Mouse (Mus musculus): ENCODE results near the gene Fkbpl. TPM values are rescaled to one million over a fixed set of nuclear protein-coding genes. Genes with fewer than 3 reads are reported as not detected.

Gene Fkbpl
- total and polyA plus RNA-seq, 3 experiments = 6.4 to 7.0 TPM; not detected in 1

- H3K79me2 ChIP-seq (ENCODE audit: control insufficient read depth, insufficient read depth, low read length, poor library complexity) = peaks cover 15% of the 10 kb centered on the region
- H3K27me3 ChIP-seq (ENCODE audit: control insufficient read depth in 1 of 2, insufficient read depth in 2 of 2, low read length in 2 of 2) = no peaks in the 10 kb centered on the region
- H3K9me3 ChIP-seq (replicated peaks; ENCODE audit: insufficient read depth, low read length) = no peaks in the 10 kb centered on the region
- peaks cover 0 to 5% of the 10 kb centered on the region in 2 experiments; a peak in 2 of 4 replicates for H3K36me3 ChIP-seq (ENCODE audit: control insufficient read depth in 1 of 2, insufficient read depth in 2 of 2, low read length in 2 of 2)
- no peak for DNase-seq (ENCODE audit: low read depth, low spot score)
- no peak overlapping the region for H3K4me3 ChIP-seq (ENCODE audit: control insufficient read depth in 1 of 2, insufficient read depth in 1 of 2, low read depth in 2 of 2, low read length in 2 of 2)
- H3K4me1 ChIP-seq (ENCODE audit: control insufficient read depth in 1 of 2, insufficient read depth in 2 of 2, low read length in 2 of 2) = peaks cover 0 to 8% of the 10 kb centered on the region in 2 experiments; a peak in 2 of 4 replicates
- H3K9ac ChIP-seq (ENCODE audit: control insufficient read depth, low read depth, low read length, poor library complexity, severe bottlenecking) = no peak overlapping the region
- TF ChIP-seq SMC3 (IDR thresholded peaks at IDR 0.05; ENCODE audit: low read depth, low read length) (peak; percentile 37), SIN3A (IDR thresholded peaks at IDR 0.05; ENCODE audit: low read length) (no peak), ZMIZ1 (IDR thresholded peaks at IDR 0.05; ENCODE audit: low read depth, low read length) (no peak), MAX (IDR thresholded peaks at IDR 0.05; ENCODE audit: low read length) (no peak), ZNF384 (IDR thresholded peaks at IDR 0.05; ENCODE audit: low read depth, low read length) (no peak), MAFK (IDR thresholded peaks at IDR 0.05; ENCODE audit: borderline replicate concordance, low read depth, low read length) (no peak), GABPA (IDR thresholded peaks at IDR 0.05; ENCODE audit: low read depth, low read length) (no peak), NELFE (IDR thresholded peaks at IDR 0.05; ENCODE audit: low read depth, low read length) (no peak), UBTF (IDR thresholded peaks at IDR 0.05; ENCODE audit: borderline replicate concordance, insufficient read depth, low read depth, low read length) (no peak), MEF2A (IDR thresholded peaks at IDR 0.05; ENCODE audit: extremely low read depth, insufficient replicate concordance, low read depth, low read length, poor library complexity, severe bottlenecking) (no peak), RAD21 (IDR thresholded peaks at IDR 0.05; ENCODE audit: low read depth, low read length) (peak; percentile 23), ZC3H11A (IDR thresholded peaks at IDR 0.05; ENCODE audit: low read depth, low read length) (no peak), ETS1 (IDR thresholded peaks at IDR 0.05; ENCODE audit: low read depth, low read length) (no peak), GATA1 (IDR thresholded peaks at IDR 0.05; ENCODE audit: low read depth, low read length) (no peak), CTCF (IDR thresholded peaks at IDR 0.05 in 2 of 3, conservative IDR thresholded peaks at IDR 0.05 in 1 of 3; ENCODE audit: control insufficient read depth in 1 of 3, insufficient read depth in 1 of 3, low read depth in 2 of 3, low read length in 3 of 3, poor library complexity in 1 of 3, severe bottlenecking in 1 of 3) (peak; percentile 30 to 73 (median 51); a peak in 5 of 6 replicates)
- H3K27ac ChIP-seq (ENCODE audit: control insufficient read depth, low read depth, low read length) = no peak overlapping the region
Measured at GRCm38 (mm10) chr17:34651507-34652221, 7.1 kb downstream of the Fkbpl start.

GRCm38 (mm10) chr17:34652546-34652945 is 8.0 kb downstream of the Fkbpl start:
- Histone ChIP-seq H3K27ac (ENCODE audit: control insufficient read depth, low read depth, low read length) (no peak overlapping the region), H3K36me3 (ENCODE audit: control insufficient read depth in 1 of 2, insufficient read depth in 2 of 2, low read length in 2 of 2) (peaks cover 0 to 5% of the 10 kb centered on the region in 2 experiments; a peak in 2 of 4 replicates), H3K9ac (ENCODE audit: control insufficient read depth, low read depth, low read length, poor library complexity, severe bottlenecking) (no peak overlapping the region), H3K79me2 (ENCODE audit: control insufficient read depth, insufficient read depth, low read length, poor library complexity) (peaks cover 10% of the 10 kb centered on the region), H3K4me1 (ENCODE audit: control insufficient read depth in 1 of 2, insufficient read depth in 2 of 2, low read length in 2 of 2) (peaks cover 0 to 8% of the 10 kb centered on the region in 2 experiments; a peak in 2 of 4 replicates), H3K4me3 (ENCODE audit: control insufficient read depth in 1 of 2, insufficient read depth in 1 of 2, low read depth in 2 of 2, low read length in 2 of 2) (no peak overlapping the region), H3K9me3 (replicated peaks; ENCODE audit: insufficient read depth, low read length) (no peaks in the 10 kb centered on the region), H3K27me3 (ENCODE audit: control insufficient read depth in 1 of 2, insufficient read depth in 2 of 2, low read length in 2 of 2) (no peaks in the 10 kb centered on the region)
- TF ChIP-seq EP300 (IDR thresholded peaks at IDR 0.05; ENCODE audit: low read depth in 1 of 2, low read length in 2 of 2) (no peak), POLR2A (IDR thresholded peaks at IDR 0.05; ENCODE audit: control insufficient read depth in 1 of 2, insufficient read depth in 1 of 2, low read depth in 1 of 2, low read length in 2 of 2, poor library complexity in 1 of 2) (peak in 1 of 2 experiments; percentile 19; a peak in 1 of 4 replicates)
- no peak for DNase-seq (ENCODE audit: low read depth, low spot score)
